Mouse (Mus musculus): Measurements from ENCODE around the gene Filip1.

DNA sequence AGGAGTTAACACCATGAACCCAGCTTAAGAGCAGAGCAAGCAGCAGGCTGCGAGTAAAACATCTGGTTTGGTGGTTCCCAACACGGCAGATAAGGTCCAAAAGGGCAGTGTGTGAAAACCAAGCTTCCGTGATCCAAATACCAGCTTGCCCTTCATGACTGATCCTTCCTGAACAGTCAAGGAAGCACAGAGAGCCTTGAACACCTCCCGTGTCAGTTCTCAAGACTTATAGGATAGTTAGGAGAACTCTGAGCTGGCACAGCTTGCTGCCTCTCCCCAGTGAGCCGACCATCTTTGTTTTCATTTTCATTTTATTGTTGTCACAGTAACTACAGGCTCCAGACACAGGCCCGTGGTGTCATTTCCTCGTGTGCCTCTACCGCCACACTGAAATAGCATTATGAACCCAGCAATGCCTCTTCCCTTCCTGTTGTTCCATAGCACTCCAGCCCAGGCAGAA is 42.0 kb downstream of the Filip1 start:
- TF ChIP-seq POLR2A (IDR thresholded peaks at IDR 0.05; ENCODE audit: borderline replicate concordance, insufficient read depth, low read length), result no peak
- no peak for TF ChIP-seq CTCF (IDR thresholded peaks at IDR 0.05; ENCODE audit: borderline replicate concordance, insufficient read depth, low read depth, low read length)
